Mouse (Mus musculus) gastrocnemius, postnatal 25 days (tissue): Measurements from ENCODE around the gene Cyp2e1. TPM values are rescaled to one million over a fixed set of nuclear protein-coding genes. Genes with fewer than 3 reads are reported as not detected.
"Not testable (repeated sequence)": the region's sequence is repeated elsewhere in the genome, so short reads cannot be mapped to it uniquely, and the experiment has no call there.

Experiments
- DNase-seq: peaks from one replicate; pipeline ENCODE4 v3.0.0; 2022
- long read RNA-seq, 2 experiments: library from polyadenylated mRNA; stranded (forward); transcript quantifications; one replicate each; pipeline ENCODE4 v2.0.0; 2021
- total RNA-seq, 2 experiments: library from RNA; stranded (reverse); gene quantifications; 1 replicate in 1 of 2; 2 replicates in 1 of 2; pipeline ENCODE4 v1.2.3; 2021

Gene Cyp2e1
- 10 to 100 TPM in 1 of 2 experiments, under 1 TPM in 1; 0.92 to 35.9 TPM for total RNA-seq
- long read RNA-seq, experiment 1 = 0 reads
- long read RNA-seq, experiment 2, transcript Cyp2e1-201 (9 exons, 1,833 nt) = major isoform, 7 of 8 reads
- long read RNA-seq, experiment 2, partial matches to known transcripts = 0 of 8 reads
- long read RNA-seq, experiment 2, other reads (novel, unspliced or antisense) = 1 of 8 reads

DNA sequence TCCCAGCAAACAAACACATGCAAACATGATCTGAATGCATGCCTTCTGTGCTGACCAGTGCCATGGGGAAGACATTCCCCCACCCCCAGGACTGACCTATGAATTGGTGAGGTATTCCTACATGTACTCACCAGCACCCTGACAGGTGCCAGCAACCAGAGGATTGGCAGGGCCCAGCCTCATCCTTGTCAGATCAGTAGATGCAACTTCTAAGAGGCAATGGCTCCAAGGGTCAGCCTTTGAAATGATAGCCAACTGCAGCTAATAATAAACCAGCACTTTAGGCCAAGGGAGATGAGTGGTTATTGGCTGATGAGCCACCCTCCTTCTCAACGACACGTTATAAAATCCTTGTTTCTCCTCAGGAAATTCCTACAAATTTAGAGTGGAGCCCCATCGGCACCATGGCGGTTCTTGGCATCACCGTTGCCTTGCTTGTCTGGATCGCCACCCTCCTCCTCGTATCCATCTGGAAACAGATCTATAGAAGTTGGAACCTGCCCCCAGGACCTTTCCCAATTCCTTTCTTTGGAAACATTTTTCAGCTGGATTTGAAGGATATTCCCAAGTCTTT lies at the start of gene Cyp2e1:
Gene Cyp2e1, plus strand, starts transcription at position 293 of the 574 bp plus-strand sequence.
- DNase-seq = no peak

DNA sequence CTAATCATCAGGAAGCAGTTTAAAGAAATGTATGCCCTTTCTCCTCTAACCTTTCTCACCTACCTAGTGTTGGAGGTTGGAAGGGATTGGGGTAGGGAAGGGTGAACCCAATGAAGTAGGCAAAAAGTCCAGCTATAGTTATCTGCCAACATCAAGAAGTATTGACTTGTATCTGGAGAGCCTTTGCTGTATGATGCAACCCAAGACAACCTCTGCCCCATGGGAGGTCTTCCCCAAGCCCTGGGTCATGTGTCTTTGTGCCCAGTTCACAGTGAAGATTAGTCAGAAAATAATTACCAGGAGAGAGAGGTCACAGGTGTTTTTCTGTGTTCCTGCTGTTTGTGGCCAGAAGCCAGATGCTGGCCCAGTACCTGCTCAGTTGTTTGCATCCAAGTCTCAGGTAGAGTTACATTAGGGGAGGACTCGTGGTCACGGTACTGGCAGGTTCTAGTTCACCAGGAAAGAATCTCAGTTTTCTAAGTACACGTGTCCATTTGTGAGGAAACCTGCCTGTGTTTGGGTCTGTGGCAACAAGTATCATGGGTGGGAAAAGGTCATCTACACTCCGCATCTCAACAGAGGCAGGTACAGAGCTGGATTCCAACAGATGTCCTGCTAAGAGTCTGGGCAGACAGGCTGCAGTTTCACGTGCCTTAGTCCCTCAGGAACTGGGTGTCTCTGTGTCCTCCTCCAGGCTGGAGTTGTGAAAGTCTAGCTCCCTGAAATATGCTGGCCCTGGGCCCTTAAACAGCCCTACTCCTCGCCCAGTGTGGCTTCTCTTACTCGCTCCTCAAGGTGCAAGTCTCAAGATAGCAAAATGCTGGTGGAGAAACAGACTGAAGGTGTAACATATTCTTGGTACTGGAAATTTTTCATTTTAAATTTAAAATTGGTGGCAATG lies 46.1 kb upstream of the Cyp2e1 start:
- no peak for DNase-seq

DNA sequence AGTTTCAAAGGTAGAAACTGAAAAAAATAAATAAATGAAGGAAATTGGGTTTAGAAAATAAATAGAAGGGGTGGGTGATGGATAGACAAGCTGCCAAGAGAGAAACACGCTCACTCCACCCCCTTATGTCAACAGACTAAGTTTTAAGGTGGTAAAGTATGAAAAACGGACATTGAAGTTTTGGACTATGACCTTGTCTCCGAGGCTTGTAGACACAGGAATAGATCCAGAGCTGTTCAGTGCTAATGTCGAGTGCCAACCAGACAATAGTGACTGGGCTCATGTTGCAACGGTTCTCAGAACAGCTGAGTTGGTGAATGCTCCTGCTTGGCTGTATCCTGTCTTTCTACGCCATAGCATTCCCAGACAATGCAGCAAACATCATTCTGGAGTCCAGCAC lies 42.4 kb upstream of the Cyp2e1 start:
- no peak for DNase-seq

- no peak for DNase-seq
These were observed 38.0 kb upstream of the Cyp2e1 start for GRCm38 (mm10) chr7:140725558-140725957.

- no peak for DNase-seq
These were observed 30.4 kb upstream of the Cyp2e1 start for GRCm38 (mm10) chr7:140733162-140733561.

- no peak for DNase-seq
These were observed 16.1 kb upstream of the Cyp2e1 start for GRCm38 (mm10) chr7:140747402-140747801.

- DNase-seq = no peak
These were observed 15.3 kb upstream of the Cyp2e1 start for GRCm38 (mm10) chr7:140748116-140748826.

DNA sequence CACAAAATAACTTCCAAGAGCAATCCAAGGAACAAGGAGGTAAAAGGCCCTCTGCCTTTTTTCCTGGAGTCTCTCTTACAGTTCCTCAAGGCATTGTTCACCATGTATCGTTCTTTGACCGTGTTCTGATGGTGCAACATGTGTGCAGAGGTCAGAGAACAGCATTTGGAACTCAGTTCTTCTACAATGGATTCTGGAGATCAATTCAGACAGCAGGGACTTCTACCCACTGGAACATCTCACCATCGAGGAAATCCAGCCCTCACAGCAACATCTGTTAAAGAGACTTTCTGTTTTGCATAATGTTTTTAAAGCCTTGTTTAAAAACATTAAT lies 14.7 kb upstream of the Cyp2e1 start:
- no peak for DNase-seq

- DNase-seq = no peak
These were observed 9.0 kb upstream of the Cyp2e1 start for GRCm38 (mm10) chr7:140754556-140754955.

DNA sequence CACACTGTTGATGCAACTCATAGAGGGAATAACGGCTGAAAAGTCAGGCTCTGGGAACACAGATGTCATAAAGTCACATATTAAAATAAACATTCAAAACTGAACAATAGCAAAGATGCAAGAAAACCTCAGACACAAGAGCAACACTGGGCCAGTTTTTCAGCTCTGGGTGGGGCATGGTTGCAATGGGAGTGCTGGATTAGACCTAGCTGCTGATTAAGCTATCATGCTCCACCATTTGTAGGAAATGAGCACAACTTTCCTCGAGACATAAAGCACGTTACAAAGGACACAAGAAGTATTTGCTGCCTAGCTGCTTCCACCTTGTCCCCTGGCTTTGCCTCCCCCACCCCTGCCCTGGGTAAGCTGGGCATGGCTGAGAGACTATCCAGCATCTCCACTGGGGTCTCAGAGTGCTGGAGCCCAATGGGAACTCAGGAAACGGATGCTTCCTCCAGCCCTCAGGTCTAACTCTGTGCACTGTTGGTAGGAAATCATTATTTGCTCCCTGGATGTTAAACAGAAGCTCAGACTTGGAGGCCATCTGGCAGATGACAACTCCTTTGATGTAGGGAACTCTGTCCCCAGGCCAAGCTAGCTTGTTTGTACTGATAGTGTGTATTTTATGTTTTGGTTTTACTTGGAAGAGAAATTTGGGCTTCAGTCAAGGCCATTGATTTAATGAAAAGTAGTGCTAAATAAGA lies 7.2 kb upstream of the Cyp2e1 start:
- DNase-seq = no peak

DNA sequence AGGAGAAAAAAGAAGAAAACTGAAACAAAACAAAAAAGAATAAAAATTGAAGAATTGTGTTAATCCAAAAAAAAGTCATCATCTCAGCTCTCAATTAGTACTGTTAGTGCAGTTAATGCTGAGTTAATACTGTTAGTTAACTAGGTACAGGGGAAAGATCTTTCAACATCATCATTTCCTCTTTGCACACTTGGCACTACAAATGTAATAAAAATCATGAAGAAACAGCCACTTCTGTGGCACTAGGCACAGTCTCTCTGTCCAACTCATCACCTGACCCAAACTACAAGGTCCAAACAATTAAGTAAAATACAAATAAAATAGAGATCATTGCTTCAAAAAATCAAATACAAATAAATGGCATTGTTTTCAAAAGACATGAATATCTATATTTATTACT lies 2.9 kb upstream of the Cyp2e1 start:
- no peak for DNase-seq

GRCm38 (mm10) chr7:140765391-140765790 lies 1.9 kb downstream of the Cyp2e1 start:
- not testable (repeated sequence) for DNase-seq

DNA sequence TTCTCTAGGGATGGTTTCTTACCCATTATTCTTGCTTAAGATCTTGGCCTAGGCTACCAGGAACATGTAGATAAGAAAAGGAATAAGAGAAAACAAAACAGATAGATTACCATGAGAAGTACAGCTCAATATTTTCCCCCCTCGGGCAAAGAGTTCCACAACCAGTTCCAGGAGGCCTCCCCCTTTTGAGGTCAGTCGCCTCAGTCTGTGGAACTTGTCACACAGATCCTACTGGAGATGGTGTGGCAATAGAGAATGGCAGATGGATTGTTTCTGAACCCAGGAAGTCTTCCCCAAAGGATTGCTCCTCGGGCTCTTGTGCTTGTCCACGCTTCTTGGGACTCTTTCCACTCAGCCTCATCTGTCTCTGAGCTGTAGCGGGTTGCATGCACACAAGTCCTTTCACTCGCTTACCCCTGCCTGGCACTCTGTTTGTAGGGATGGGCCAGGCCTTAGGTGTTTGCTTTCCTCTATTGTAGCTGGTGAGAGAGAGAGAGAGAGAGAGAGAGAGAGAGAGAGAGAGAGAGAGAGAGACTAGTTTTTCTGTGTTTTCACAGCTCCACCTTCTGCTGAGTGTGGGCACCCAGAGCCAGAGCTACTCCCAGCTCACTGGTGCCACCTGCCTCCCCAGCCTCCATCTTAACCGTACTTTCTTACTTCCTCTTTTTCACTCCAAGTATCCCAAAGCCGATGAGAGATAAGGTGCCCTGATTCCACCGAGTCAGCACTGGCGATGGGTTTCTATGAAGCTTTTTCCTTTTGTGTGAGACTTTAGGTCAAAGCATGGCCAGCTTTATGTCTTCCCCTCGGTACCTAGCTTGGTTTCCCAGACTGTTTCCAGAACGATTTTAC lies 2.6 kb downstream of the Cyp2e1 start:
- DNase-seq = no peak

- DNase-seq = no peak
These were observed 17.0 kb downstream of the Cyp2e1 start for GRCm38 (mm10) chr7:140780548-140780947.

DNA sequence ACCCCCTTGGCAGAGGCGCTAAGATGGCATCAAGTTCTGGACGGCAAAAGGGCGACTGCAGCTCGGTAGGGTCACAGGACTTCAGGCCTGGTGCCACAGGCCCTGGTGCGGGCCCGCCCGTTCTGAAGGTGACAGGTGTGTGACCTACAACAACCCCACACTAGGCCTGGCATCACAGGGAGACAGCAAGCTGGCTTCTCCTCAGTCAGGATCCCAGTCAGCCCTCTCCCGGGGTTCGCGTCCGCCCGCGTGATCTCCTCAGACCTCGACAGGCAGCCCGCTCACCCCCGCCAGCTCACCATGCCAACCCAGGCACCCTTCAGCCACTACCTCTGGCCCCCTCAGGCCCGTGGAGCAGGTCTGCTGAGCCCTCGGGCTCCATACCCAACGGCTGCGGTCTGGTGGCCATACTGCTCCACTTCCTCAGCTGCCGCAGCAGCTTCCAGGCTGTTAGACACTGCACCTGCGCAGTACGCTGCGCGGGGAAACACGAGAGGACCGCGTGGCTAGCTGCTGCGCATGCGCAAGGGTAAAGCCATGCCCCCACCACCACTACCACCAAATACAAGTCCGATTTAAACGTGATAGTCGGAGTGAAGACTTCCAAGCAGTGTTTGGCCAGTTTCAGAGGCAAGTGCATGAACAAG lies 24.0 kb downstream of the Cyp2e1 start, which contains the start of gene Syce1:
Gene Syce1, minus strand, starts transcription at position 447 of the 647 bp plus-strand sequence.
- DNase-seq = no peak

DNA sequence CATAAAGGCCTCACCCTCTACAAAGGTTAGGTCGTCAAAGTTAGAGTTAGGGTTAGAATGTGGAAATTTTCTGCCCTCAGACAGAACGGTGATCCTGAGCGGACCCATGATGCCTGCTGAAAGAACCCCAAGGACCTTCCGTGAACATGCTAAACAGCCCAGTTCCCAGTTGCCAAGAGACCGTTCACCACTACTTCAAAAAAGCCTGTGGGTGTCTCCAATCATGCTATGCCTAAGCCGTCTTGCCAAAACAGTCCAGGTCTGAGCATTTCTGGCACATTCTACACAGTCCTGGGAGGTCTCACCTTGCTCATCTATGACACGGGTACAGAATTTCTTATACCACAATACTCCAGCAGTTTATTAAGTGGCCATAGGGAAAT lies 24.5 kb downstream of the Cyp2e1 start:
- no peak for DNase-seq

GRCm38 (mm10) chr7:140793541-140793940 lies 30.0 kb downstream of the Cyp2e1 start:
- DNase-seq = no peak

- DNase-seq = no peak
These were observed 34.1 kb downstream of the Cyp2e1 start for GRCm38 (mm10) chr7:140797619-140798018.

- DNase-seq = no peak
These were observed 34.7 kb downstream of the Cyp2e1 start for GRCm38 (mm10) chr7:140798212-140798611.

DNA sequence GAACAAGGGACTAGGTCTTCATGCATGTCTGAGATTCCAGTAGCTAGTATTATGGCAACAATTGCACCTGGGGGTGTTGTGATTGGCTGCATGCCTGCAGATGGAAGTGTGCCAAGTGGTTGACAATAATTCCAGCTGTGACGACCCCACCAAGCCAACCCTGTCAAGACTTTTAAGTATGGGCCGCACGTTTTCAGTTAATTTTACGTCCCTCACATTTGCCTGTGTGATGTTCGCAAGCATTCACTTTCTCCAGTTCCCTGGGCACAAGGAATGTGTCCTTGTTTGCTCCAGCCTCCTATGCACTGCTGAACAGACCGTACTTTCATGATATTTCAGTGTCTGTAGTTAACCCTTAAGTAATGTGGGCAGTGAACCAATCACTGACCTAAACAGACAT lies 39.1 kb downstream of the Cyp2e1 start:
- DNase-seq = no peak

- no peak for DNase-seq
These were observed 42.2 kb downstream of the Cyp2e1 start for GRCm38 (mm10) chr7:140805704-140806103.
